Mouse (Mus musculus) macrophage (primary cell): Measurements from ENCODE around the gene Elmod3. TPM values are rescaled to one million over a fixed set of nuclear protein-coding genes. Genes with fewer than 3 reads are reported as not detected.

Experiments
- H3K27ac ChIP-seq: fragments of 350-480 bp; formaldehyde crosslinking; 2 replicates; pipeline ENCODE4 v1.9.0; 2021
- H3K36me3 ChIP-seq: fragments of 350-480 bp; formaldehyde crosslinking; 2 replicates; pipeline ENCODE4 v1.9.0; 2021; ENCODE audit errors: inconsistent target
- H3K4me3 ChIP-seq: fragments of 350-480 bp; formaldehyde crosslinking; 2 replicates; pipeline ENCODE4 v1.9.0; 2021; ENCODE audit errors: inconsistent target
- H3K79me2 ChIP-seq: fragments of 350-480 bp; formaldehyde crosslinking; 2 replicates; pipeline ENCODE4 v1.9.0; 2021; ENCODE audit errors: inconsistent target
- WGBS: methylation state at CpG from one replicate; pipeline ENCODE4 v1.1.7; 2026; ENCODE audit warnings: inconsistent platforms; ENCODE audit not compliant: missing documents; 5-methylcytosine and 5-hydroxymethylcytosine counted together
- polyA plus RNA-seq: library from polyadenylated mRNA; stranded (reverse); fragments of 250-400 nt; gene quantifications from 3 replicates; pipeline ENCODE4 v1.2.4, GENCODE M21; 2018; ENCODE audit warnings: inconsistent platforms

Gene Elmod3
- polyA plus RNA-seq, 1 experiment from 2014 or later, result 7.3 TPM

GRCm38 (mm10) chr6:72568736-72569135 lies 29.5 kb downstream of the Elmod3 start:
- Histone ChIP-seq H3K36me3 (peaks cover 11% of the 10 kb centered on the region; the same call in 1 of the 2 replicates), H3K27ac (no peak overlapping the region), H3K4me3 (no peak overlapping the region), H3K79me2 (no peaks in the 10 kb centered on the region)
- 94% methylated on average over 10 of the region's 10 CpGs for WGBS

DNA sequence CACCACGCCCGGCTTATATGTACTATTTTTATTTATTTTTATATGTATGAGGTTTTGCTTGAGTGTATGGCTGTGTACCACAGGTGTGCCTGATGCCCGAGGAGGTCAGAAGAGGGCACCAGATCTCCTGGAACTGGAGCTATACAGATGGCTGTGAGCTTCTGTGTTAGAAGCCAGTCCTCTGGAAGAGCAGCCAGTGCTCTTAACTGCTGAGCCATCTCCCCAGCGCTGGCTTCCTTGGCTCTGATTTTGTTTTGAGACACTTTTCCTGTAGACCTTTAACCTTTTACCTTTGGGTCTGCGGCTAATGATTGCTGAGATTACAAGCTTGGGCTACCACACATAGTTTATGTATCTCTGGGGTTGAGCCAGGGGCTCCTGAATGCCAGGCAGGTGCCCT lies 30.7 kb downstream of the Elmod3 start:
- Histone ChIP-seq H3K36me3 (peaks cover 20% of the 10 kb centered on the region), H3K79me2 (no peaks in the 10 kb centered on the region), H3K4me3 (no peak overlapping the region), H3K27ac (no peak overlapping the region)
- 92% methylated on average over 5 of the region's 5 CpGs for WGBS

DNA sequence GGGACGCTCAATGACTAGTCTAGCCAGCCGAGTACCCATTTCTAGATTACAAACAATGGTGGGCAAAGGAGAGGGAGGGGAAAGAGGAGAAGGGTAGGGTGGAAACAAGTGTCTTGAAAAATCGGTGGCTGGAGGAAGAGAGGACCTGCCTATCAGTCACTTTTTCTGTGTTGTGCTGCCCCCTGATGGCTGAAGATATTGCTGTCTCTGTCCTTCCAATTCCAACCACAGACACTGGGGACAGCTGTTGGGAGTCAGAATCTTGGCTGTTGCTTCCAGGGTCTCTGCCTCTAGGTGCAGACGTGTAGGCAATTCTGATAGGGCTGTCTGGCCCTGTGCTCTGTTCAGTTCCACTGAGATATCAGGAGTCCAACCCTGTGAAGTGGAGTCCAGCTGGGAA lies 32.2 kb downstream of the Elmod3 start:
- Histone ChIP-seq H3K79me2 (no peaks in the 10 kb centered on the region), H3K36me3 (peaks cover 29% of the 10 kb centered on the region), H3K27ac (no peak overlapping the region), H3K4me3 (no peak overlapping the region)
- WGBS, result 12% methylated on average over 4 of the region's 4 CpGs

DNA sequence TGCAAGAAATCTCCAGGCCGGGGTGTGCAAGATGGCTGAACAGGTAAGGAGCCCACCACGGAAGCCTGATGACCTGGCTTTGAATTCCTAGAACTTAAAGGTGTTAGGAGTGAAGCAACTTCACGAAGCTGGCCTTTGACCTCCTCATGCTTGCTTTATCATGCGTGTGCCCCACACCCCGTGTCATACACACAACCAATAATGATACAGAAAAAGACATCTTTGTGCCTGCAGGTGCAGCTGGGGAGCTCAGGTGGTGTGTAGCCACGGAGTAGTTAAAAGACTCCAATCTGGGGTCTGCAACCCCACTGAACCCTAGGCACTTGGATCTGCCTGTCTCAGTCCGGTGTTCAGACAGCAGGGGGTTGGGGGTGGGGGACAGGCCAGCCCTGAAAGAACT lies 32.7 kb downstream of the Elmod3 start:
- 99% methylated on average over 7 of the region's 7 CpGs for WGBS
- Histone ChIP-seq H3K36me3 (peaks cover 34% of the 10 kb centered on the region), H3K4me3 (no peak overlapping the region)

DNA sequence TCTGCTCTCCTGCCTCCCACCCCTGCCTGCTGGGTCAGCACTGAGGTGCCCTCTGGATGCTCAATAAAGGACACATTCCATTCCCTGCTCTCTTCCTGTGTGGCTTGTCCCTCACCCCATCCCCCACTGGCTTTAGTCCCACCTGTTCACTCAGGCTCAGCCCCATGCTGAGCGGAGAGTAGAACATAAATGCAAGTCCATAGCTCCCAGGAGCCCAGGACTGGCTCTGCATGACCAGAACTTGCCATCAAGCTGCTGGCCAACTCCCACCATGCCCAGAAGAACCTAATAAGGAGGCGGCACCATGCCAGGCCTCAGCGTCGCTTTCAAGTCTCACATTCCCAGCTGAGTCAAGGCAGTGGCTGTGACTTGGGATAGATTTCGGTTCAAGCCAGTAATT lies 35.3 kb downstream of the Elmod3 start:
- no peak overlapping the region for H3K27ac ChIP-seq
- H3K36me3 ChIP-seq, result peaks cover 52% of the 10 kb centered on the region
- 98% methylated on average over 5 of the region's 5 CpGs for WGBS
- peaks cover 11% of the 10 kb centered on the region for H3K79me2 ChIP-seq
- no peak overlapping the region for H3K4me3 ChIP-seq

More for the DNA sequence above, 32.7 kb downstream of the Elmod3 start:
- H3K79me2 ChIP-seq, result no peaks in the 10 kb centered on the region
- H3K27ac ChIP-seq, result no peak overlapping the region

DNA sequence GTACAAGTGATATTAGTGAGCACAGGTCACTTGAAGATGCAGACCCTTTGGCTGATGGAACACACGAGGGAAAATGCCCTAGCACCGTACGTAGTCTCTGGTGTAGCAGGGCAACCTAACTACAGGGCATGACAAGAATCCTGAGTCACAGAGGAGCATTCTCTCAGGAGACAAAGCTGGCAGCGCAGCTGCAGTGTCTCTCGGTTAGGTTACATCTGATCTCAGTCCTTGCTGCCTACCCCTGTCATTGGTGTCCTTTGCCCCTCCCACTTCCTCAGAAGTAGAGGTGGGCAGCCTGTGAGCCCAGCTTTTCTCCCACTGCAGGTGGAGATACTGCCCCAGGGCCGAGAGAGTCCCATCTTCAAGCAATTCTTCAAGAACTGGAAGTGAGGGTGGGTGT lies 35.7 kb downstream of the Elmod3 start:
- H3K27ac ChIP-seq, result no peak overlapping the region
- H3K36me3 ChIP-seq, result peaks cover 52% of the 10 kb centered on the region
- no peak overlapping the region for H3K4me3 ChIP-seq
- peaks cover 15% of the 10 kb centered on the region for H3K79me2 ChIP-seq
- WGBS, result 91% methylated on average over 6 of the region's 6 CpGs

DNA sequence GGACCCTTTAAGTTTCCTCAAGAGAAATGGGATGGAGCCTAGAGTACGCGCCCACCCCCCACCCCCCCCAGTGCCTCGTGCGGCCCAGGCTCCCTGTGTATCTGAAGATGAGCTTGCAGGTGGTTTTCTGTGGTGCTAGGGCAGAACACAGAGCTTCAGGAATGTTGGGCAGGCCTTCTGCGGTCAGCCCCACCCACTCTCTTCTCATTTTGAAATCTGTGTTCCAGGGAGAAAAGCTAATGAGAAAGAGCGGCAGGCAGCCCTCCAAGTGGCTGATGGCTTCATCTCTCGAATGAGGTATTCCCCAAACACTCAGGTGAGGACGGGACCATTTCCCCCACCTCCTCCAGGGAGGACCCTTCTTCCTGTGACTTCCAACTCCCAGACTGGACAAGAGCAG lies 37.4 kb downstream of the Elmod3 start:
- peaks cover 62% of the 10 kb centered on the region for H3K36me3 ChIP-seq

GRCm38 (mm10) chr6:72553079-72553412 lies 45.2 kb downstream of the Elmod3 start:
- H3K4me3 ChIP-seq, result peak overlapping the region; percentile 85
- H3K79me2 ChIP-seq, result peaks cover 91% of the 10 kb centered on the region
- peak overlapping the region; percentile 100; the same call in 1 of the 2 replicates for H3K27ac ChIP-seq
- 15% methylated on average over 8 of the region's 8 CpGs for WGBS
- peaks cover 29% of the 10 kb centered on the region for H3K36me3 ChIP-seq

More for the DNA sequence above, 37.4 kb downstream of the Elmod3 start:
- 97% methylated on average over 8 of the region's 8 CpGs for WGBS
- no peak overlapping the region for H3K27ac ChIP-seq
- H3K79me2 ChIP-seq, result peaks cover 32% of the 10 kb centered on the region
- H3K4me3 ChIP-seq, result no peak overlapping the region

DNA sequence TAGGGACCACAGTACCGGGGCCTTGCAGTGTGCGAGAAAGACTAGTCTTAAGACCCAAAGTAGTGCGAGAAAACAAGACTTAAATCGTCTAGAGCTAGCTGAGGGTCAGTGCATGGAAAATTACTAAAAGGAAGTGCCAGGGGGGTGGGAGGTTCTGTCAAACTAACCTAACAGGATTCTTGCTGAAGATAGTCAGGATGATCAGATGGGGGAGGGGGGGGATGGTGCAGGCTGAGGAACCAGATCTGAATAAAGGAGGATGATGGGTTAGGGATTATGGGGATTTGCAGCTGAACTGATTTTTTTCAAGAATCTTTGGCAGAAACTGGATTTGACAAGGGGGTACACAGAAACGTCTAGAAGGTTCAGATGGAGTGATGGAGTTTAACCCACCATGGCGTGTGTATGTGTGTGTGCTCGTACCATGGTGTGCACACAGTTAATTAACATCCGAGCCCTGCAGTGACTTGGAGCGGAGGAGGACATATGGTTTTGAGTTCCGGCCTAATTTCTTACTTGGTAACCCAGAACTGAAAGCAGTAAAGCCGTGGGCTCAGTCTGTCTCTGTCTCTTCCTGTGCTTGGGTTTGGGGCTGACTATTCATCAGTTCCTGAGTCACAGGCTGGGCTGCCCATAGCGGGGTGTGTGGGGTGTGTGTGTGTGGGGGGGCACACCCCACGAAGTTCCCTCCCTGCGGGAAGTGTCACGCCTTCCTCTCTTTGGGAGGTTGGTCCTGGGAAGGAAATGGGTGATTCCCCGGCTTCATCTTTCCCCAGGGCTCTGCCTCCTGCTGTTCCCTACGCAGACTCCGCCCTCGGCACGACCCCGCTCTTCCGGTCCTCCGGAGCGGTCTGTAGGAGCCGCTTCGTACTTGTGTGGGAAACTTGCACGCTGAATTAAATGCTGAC lies 45.8 kb downstream of the Elmod3 start:
- peak overlapping the region; percentile 100 for H3K27ac ChIP-seq
- peak overlapping the region; percentile 85 for H3K4me3 ChIP-seq
- peaks cover 91% of the 10 kb centered on the region for H3K79me2 ChIP-seq
- H3K36me3 ChIP-seq, result peaks cover 22% of the 10 kb centered on the region
- WGBS, result 8% methylated on average over 27 of the region's 27 CpGs

- Histone ChIP-seq H3K79me2 (peaks cover 89% of the 10 kb centered on the region), H3K27ac (peak overlapping the region; percentile 100), H3K4me3 (peak overlapping the region; percentile 85), H3K36me3 (peaks cover 11% of the 10 kb centered on the region; the same call in 1 of the 2 replicates)
- WGBS, result 16% methylated on average over 10 of the region's 10 CpGs
Observed at GRCm38 (mm10) chr6:72550503-72551100, 47.6 kb downstream of the Elmod3 start.

DNA sequence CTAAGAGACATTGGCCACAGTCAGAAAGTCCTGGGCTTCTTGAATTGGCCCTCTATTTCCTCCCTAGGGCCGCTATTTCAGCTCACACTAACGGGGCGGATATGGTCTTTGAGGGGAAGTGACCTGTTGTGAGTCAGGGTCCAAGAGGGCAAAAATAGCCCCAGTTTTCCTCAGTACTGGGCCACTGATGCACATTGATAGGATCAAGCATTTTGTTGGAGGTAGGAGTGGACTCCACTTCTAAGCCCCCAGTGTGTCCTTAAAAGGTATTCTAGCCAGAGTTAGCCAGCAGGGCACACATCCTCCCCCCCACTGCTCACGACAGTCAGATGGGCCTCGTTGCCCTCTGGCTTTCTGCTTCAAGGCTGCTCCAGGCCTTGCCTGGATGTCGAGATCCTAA lies 48.2 kb downstream of the Elmod3 start:
- 34% methylated on average over 6 of the region's 6 CpGs for WGBS
- Histone ChIP-seq H3K79me2 (peaks cover 89% of the 10 kb centered on the region), H3K4me3 (peak overlapping the region; percentile 85), H3K36me3 (peaks cover 5% of the 10 kb centered on the region; the same call in 1 of the 2 replicates), H3K27ac (peak overlapping the region; percentile 100)

- H3K36me3 ChIP-seq, result 0 out of 2 replicates have a peak, but pooled peaks cover 3% of the 10 kb centered on the region
- H3K79me2 ChIP-seq, result peaks cover 80% of the 10 kb centered on the region
- 4% methylated on average over 9 of the region's 9 CpGs for WGBS
- H3K4me3 ChIP-seq, result peak overlapping the region; percentile 85
- peak overlapping the region; percentile 100 for H3K27ac ChIP-seq
Observed at GRCm38 (mm10) chr6:72549041-72549580, 49.1 kb downstream of the Elmod3 start.

DNA sequence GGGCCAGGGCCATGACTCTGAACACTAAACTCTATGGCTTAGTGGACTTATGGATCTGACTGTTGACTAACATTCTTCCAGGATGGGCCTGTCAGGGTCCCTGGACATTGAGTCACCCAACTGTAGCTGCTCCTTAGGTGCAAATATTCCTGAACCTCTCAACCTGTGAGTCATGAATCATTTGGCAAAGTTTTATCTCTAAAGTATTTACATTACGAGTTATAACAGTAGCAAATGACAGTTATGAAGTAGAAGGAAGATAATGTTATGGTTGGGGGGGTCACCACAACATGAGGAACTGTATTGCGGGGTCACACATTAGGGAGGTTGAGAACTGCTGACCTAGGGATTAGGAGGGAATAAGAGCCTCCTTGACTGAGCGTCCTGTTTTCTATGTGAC lies 50.4 kb downstream of the Elmod3 start:
- 96% methylated on average over 3 of the region's 3 CpGs for WGBS
- Histone ChIP-seq H3K36me3 (no peaks in the 10 kb centered on the region), H3K27ac (peak overlapping the region; percentile 100), H3K4me3 (no peak overlapping the region), H3K79me2 (peaks cover 67% of the 10 kb centered on the region)

- Histone ChIP-seq H3K79me2 (peaks cover 60% of the 10 kb centered on the region), H3K36me3 (no peaks in the 10 kb centered on the region), H3K27ac (no peak overlapping the region), H3K4me3 (no peak overlapping the region)
- WGBS, result 100% methylated on average over 2 of the region's 2 CpGs
Observed at GRCm38 (mm10) chr6:72547121-72547520, 51.1 kb downstream of the Elmod3 start.

DNA sequence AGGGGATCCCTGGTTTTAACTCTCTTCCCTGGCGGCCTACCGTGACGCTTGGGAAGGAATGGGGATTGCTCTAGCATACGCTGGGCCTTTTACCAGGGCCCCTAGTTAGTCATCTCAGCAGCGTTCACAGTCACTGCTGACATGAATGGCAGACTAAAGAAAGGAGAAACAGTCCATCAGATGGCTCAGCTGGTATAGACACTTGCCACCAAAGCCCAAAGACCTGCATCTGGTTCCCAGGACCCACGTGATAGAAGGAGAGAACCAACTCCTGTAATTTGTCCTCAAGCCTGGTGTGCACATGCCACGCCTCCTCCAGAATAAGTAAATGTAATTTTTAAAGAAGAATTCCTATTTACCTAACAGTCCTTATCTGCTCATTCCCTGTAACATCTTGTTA lies 52.8 kb downstream of the Elmod3 start:
- WGBS, result 45% methylated on average over 6 of the region's 7 CpGs
- H3K27ac ChIP-seq, result peak overlapping the region; percentile 77
- H3K4me3 ChIP-seq, result peak overlapping the region; percentile 49; the same call in 1 of the 2 replicates

More for the DNA sequence above, 52.8 kb downstream of the Elmod3 start:
- H3K36me3 ChIP-seq, result no peaks in the 10 kb centered on the region
- H3K79me2 ChIP-seq, result peaks cover 42% of the 10 kb centered on the region
